Mouse (Mus musculus): ENCODE data around the gene Sptbn4. TPM values are rescaled to one million over a fixed set of nuclear protein-coding genes. Genes with fewer than 3 reads are reported as not detected.

The Sptbn4 gene
- polyA plus RNA-seq, 1 experiment from 2014 or later, result 0.11 TPM

DNA sequence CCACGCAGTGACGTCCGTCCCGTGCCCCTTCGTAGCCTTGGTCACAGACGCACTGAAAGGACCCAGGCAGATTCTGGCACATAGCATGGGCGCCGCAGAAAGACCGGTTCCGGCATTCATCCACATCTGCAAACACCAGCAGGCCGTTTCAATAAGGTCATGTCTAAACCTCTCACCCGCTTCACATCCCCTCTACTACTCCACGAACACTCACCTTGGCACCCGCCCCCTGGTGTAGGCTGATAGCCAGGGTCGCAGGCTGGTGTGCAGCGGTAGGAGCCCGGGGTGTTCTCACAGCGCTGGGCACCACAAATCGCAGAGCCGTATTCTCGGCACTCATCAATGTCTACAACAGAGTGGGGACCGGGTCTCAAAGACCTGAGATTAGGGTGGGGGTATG is 128.1 kb downstream of the Sptbn4 start:
- H3K9ac ChIP-seq, result no peak overlapping the region
- no peak overlapping the region for H3K4me3 ChIP-seq
- WGBS, result 83% methylated on average over 22 of the region's 22 CpGs
- ATAC-seq (replicated peaks; ENCODE audit: insufficient number of reproducible peaks, insufficient read depth, low FRiP score, low read depth), result no peak
- H3K27me3 ChIP-seq, result peaks cover 28% of the 10 kb centered on the region
- H3K36me3 ChIP-seq, result peaks cover 6% of the 10 kb centered on the region; the same call in 1 of the 2 replicates
- no peaks in the 10 kb centered on the region for H3K4me1 ChIP-seq (replicated peaks)
- H3K9me3 ChIP-seq (replicated peaks), result no peaks in the 10 kb centered on the region; the same call in 1 of the 2 replicates
- no peak overlapping the region for H3K4me2 ChIP-seq
- no peak overlapping the region for H3K27ac ChIP-seq

DNA sequence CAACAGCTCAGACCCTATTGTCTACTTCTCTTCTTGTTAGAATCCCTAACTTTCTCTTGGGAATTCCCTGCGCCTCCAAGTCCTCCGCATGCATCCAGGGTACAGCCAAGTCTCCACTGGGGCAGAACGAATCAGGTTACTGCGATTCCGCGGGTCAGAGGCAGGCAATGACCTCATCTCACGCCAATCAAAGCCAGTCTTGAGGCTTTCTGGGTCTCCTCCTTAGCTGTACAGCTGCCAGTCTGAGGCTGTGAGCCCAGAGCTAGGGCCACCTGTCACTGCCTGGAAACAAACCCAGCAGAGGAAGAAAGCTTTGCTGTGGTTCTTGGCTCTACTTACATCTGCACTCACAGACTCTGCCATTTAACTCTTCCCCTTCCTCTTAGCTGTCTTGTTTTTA is 131.5 kb downstream of the Sptbn4 start:
- 45% methylated on average over 7 of the region's 7 CpGs for WGBS
- Histone ChIP-seq H3K4me2 (no peak overlapping the region), H3K4me1 (replicated peaks) (peaks cover 2% of the 10 kb centered on the region; the same call in 1 of the 2 replicates), H3K9ac (no peak overlapping the region), H3K9me3 (replicated peaks) (peaks cover 6% of the 10 kb centered on the region; the same call in 1 of the 2 replicates), H3K27me3 (no peaks in the 10 kb centered on the region; the same call in 1 of the 2 replicates), H3K4me3 (no peak overlapping the region), H3K36me3 (peaks cover 22% of the 10 kb centered on the region), H3K27ac (no peak overlapping the region)
- no peak; the same call in 1 of the 2 replicates for ATAC-seq (replicated peaks; ENCODE audit: insufficient number of reproducible peaks, insufficient read depth, low FRiP score, low read depth)

DNA sequence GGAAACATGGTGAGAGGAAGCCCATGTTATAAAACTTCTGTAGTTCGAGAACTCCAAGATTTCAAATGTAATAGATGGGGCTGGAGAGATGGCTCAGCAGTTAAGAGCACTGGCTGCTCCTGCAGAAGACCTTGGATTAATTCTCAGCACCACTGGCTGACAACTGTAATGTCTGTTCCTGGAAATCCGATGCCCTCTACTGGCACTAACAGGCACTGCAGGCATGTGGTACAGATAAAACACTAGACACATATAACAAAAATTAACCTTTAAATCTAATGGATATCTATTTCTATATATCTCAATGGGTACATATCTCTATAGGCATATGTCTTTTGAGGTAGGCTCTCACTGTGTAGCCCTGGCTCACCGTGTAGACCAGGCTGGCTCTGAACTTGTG is 133.1 kb downstream of the Sptbn4 start:
- no peak overlapping the region for H3K9ac ChIP-seq
- WGBS, result 80% methylated on average over 3 of the region's 3 CpGs
- peaks cover 2% of the 10 kb centered on the region; the same call in 1 of the 2 replicates for H3K27me3 ChIP-seq
- no peak overlapping the region for H3K4me2 ChIP-seq
- peaks cover 22% of the 10 kb centered on the region for H3K36me3 ChIP-seq
- no peak for ATAC-seq (replicated peaks; ENCODE audit: insufficient number of reproducible peaks, insufficient read depth, low FRiP score, low read depth)
- H3K4me3 ChIP-seq, result no peak overlapping the region
- H3K9me3 ChIP-seq (replicated peaks), result peaks cover 6% of the 10 kb centered on the region; the same call in 1 of the 2 replicates
- no peak overlapping the region for H3K27ac ChIP-seq
- peaks cover 14% of the 10 kb centered on the region for H3K4me1 ChIP-seq (replicated peaks)

DNA sequence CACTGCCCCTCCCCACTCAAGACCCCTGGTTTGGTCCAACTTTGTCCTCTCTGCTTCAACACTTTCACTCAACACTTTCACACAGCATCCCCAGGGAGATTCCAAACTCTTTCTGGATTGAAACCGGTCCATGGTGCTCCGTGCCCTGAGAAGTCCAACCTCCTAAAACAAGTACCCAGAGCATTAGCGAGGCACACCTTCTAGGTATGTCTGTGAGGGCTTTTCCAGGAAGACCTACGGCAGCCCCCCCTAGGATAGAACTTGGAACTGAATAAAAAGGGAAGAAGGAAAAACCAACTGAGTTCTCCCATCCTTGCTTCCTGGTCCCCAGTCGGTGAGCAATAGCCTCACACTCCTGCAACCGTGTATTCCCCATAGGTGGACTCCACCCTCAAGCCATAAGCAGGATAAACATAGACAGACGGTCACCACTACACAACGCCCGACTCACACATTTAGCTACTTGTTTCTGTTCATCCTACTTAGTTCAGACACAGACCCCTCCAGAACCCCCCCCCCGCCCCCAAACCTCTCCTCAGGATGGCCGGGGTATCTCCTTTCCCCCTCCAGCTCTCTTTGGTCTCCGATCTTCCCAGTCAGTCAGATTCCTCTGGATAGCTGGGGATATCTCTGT is 135.7 kb downstream of the Sptbn4 start:
- no peak overlapping the region for H3K4me2 ChIP-seq
- peaks cover 21% of the 10 kb centered on the region for H3K4me1 ChIP-seq (replicated peaks)
- 84% methylated on average over 12 of the region's 12 CpGs for WGBS
- no peak overlapping the region for H3K4me3 ChIP-seq
- no peak overlapping the region for H3K9ac ChIP-seq
- H3K27ac ChIP-seq, result no peak overlapping the region
- peaks cover 20% of the 10 kb centered on the region for H3K36me3 ChIP-seq
- peaks cover 11% of the 10 kb centered on the region for H3K27me3 ChIP-seq
- H3K9me3 ChIP-seq (replicated peaks), result peaks cover 6% of the 10 kb centered on the region; the same call in 1 of the 2 replicates
- ATAC-seq (replicated peaks; ENCODE audit: insufficient number of reproducible peaks, insufficient read depth, low FRiP score, low read depth), result no peak

DNA sequence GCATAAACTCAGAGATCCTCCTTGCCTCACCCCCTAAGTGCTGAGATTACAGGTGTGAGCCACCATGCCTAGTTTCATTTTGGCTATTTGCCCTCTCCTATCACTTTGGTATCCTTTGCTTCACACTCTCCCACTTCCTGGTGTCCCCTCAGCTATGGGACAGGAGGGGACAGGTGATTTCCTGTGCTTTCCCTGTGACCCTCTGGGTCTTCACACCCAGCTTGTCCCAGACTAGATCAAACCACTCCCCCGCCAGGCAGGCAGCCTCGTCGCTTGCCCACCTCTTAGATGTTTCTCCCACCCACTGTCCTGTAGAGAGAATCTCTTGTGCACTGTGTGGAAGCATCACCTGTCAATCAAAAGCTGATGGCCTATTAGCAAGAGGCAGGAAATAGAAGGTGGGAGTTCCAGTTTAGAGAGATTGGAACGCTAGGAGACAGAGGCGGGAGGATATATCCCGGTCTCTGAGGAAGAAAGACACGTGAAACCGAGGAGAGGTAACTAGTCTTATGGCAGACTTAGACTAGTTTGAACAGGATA is 136.4 kb downstream of the Sptbn4 start:
- H3K4me2 ChIP-seq, result peak overlapping the region; percentile 61
- WGBS, result 42% methylated on average over 8 of the region's 8 CpGs
- H3K9ac ChIP-seq, result no peak overlapping the region
- no peak overlapping the region for H3K4me3 ChIP-seq
- no peak overlapping the region for H3K27ac ChIP-seq
- ATAC-seq (replicated peaks; ENCODE audit: insufficient number of reproducible peaks, insufficient read depth, low FRiP score, low read depth), result no peak
- H3K9me3 ChIP-seq (replicated peaks), result peaks cover 6% of the 10 kb centered on the region; the same call in 1 of the 2 replicates
- peaks cover 20% of the 10 kb centered on the region for H3K36me3 ChIP-seq
- H3K4me1 ChIP-seq (replicated peaks), result peaks cover 21% of the 10 kb centered on the region
- H3K27me3 ChIP-seq, result peaks cover 12% of the 10 kb centered on the region

DNA sequence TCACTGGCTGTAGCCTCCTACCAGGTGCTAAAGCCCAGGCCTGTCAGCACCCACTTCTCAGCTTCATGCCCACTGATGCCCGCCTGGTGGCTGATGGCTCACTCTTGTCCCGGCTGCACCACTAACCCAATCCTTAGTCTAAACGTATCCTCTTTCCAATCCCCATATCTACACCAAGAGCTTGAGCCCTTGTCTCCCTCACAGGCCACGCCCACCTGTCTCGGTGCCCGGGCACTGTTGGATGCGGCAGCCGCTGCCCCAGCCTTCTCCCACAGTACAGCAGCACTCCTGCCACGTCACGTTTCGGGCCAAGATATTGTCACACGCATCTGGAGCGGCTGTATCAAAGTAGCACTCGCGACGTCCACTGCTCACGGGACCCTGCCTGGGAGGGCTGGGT is 137.2 kb downstream of the Sptbn4 start:
- Histone ChIP-seq H3K9ac (no peak overlapping the region), H3K4me1 (replicated peaks) (peaks cover 21% of the 10 kb centered on the region), H3K4me2 (peak overlapping the region; percentile 61), H3K4me3 (peak overlapping the region; percentile 32), H3K27me3 (peaks cover 19% of the 10 kb centered on the region), H3K9me3 (replicated peaks) (peaks cover 6% of the 10 kb centered on the region; the same call in 1 of the 2 replicates), H3K27ac (peak overlapping the region; percentile 38; the same call in 1 of the 2 replicates), H3K36me3 (peaks cover 25% of the 10 kb centered on the region)
- peak; percentile 76 for ATAC-seq (replicated peaks; ENCODE audit: insufficient number of reproducible peaks, insufficient read depth, low FRiP score, low read depth)
- 12% methylated on average over 17 of the region's 17 CpGs for WGBS

DNA sequence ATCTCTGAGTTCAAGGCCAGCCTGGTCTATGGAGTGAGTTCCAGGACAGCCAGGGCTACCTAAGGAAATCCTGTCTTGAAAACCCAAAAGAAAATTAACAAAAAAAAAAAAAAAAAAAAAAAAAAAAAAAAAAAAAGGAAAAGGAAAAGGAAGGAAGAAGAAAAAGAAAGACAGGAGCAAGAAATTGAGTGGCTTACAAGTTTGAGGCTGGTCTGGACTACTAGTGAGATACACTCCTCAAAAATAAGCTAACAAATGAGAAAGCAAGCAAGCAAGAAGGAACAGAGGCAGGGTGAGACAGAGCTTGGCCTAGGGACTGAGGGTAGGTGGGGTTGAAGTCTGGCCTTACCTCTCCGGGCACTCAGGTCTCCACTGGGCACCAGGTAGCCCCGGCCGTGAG is 137.7 kb downstream of the Sptbn4 start:
- Histone ChIP-seq H3K36me3 (peaks cover 25% of the 10 kb centered on the region), H3K9me3 (replicated peaks) (peaks cover 6% of the 10 kb centered on the region; the same call in 1 of the 2 replicates), H3K27ac (peak overlapping the region; percentile 38; the same call in 1 of the 2 replicates), H3K9ac (no peak overlapping the region), H3K27me3 (peaks cover 22% of the 10 kb centered on the region), H3K4me3 (no peak overlapping the region), H3K4me2 (peak overlapping the region; percentile 61), H3K4me1 (replicated peaks) (peaks cover 21% of the 10 kb centered on the region)
- WGBS, result 51% methylated on average over 3 of the region's 3 CpGs
- no peak for ATAC-seq (replicated peaks; ENCODE audit: insufficient number of reproducible peaks, insufficient read depth, low FRiP score, low read depth)

DNA sequence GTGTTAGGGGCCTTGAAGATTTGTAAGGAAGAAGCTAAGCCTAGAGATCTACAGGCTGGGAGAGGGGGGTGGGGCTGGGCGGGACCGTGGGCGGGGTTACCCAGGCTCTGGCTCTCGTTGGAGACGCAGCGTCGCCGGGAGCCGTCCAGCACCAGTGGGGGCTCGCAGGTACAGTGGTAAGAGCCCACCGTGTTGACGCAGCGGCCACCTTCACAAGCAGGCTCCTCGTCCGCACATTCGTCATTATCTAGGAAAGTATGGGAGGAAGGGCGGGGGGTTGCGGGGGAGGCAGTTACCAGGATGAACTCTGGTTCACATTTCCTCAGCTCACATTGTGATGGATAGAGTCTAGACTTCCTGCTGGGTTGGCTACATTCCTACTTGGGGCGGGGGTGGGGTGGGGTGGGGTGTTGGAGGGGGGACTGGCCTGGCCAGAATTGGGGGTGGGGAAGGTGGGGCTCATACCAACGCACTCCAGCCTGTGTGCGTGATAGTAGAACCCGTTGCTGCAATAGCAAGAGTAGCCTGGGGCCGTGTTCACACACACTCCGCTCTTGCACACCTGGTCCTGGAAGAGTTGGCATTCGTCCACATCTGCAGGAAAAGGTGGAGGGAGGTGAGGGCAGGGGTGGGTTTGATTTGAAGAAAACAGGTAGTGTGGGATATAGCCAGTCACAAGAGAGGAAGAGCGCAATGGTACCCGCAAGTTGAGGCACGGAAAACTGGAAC is 138.5 kb downstream of the Sptbn4 start:
- Histone ChIP-seq H3K4me2 (peak overlapping the region; percentile 61), H3K27ac (no peak overlapping the region), H3K9me3 (replicated peaks) (0 out of 2 replicates have a peak, but pooled peaks cover 6% of the 10 kb centered on the region), H3K36me3 (peaks cover 17% of the 10 kb centered on the region), H3K27me3 (peaks cover 24% of the 10 kb centered on the region), H3K4me1 (replicated peaks) (peaks cover 21% of the 10 kb centered on the region), H3K9ac (no peak overlapping the region), H3K4me3 (peak overlapping the region; percentile 34)
- 10% methylated on average over 28 of the region's 28 CpGs for WGBS
- ATAC-seq (replicated peaks; ENCODE audit: insufficient number of reproducible peaks, insufficient read depth, low FRiP score, low read depth), result no peak

DNA sequence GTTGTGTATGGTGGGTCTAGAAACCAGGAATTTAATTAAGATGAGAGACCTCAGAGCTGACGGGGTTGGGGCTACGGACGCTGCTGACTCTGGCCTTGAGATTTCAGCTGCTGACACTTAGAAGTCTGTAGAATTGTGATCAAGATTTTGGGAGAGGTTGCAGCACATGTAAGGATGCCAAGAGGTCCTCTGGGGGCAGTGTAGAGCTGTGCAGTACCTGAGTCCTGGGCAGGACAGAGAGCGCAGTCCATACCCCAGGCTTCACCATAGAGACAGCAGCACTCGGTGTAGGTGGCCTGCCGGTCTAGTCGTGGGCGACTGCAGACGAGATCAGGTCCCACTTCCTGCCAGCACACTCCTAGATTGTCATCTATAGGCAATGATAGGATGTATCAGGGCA is 139.9 kb downstream of the Sptbn4 start:
- no peak for ATAC-seq (replicated peaks; ENCODE audit: insufficient number of reproducible peaks, insufficient read depth, low FRiP score, low read depth)
- Histone ChIP-seq H3K36me3 (0 out of 2 replicates have a peak, but pooled peaks cover 5% of the 10 kb centered on the region), H3K4me2 (no peak overlapping the region), H3K4me1 (replicated peaks) (peaks cover 21% of the 10 kb centered on the region), H3K9ac (no peak overlapping the region), H3K4me3 (no peak overlapping the region), H3K9me3 (replicated peaks) (no peaks in the 10 kb centered on the region), H3K27ac (no peak overlapping the region), H3K27me3 (peaks cover 28% of the 10 kb centered on the region)
- 68% methylated on average over 9 of the region's 9 CpGs for WGBS

All from heart, embryonic 15.5 days (tissue).